Mouse (Mus musculus) heart, postnatal 0 days (tissue): Measurements from ENCODE around the gene Hoxc9. TPM values are rescaled to one million over a fixed set of nuclear protein-coding genes. Genes with fewer than 3 reads are reported as not detected.

Experiments used
- ATAC-seq: fragments of 200-750 bp; cut with Nextera tagmentation; 2 replicates; pipeline ENCODE4 v1.8.0; 2017; ENCODE audit warnings: low read depth, moderate number of reproducible peaks, moderate library complexity; ENCODE audit not compliant: insufficient read depth
- DNase-seq: peaks from one replicate; pipeline ENCODE4 v3.0.0-alpha.2; 2016; ENCODE audit warnings: low spot score
- H3K27ac ChIP-seq: fragments of 300-500 bp; sonication (generic); 2 replicates; pipeline ENCODE4 v1.5.1; 2014; ENCODE audit warnings: low read depth, mild to moderate bottlenecking
- H3K27me3 ChIP-seq: fragments of 300-500 bp; sonication (generic); 2 replicates; pipeline ENCODE4 v1.6.1; 2014; ENCODE audit warnings: low read length, mixed read lengths; ENCODE audit not compliant: control insufficient read depth, insufficient read depth
- H3K36me3 ChIP-seq: fragments of 300-500 bp; sonication (generic); replicated peaks from 2 replicates; pipeline ENCODE4 v1.6.1; 2014; ENCODE audit warnings: low read length, mixed read lengths; ENCODE audit not compliant: control insufficient read depth, insufficient read depth
- H3K4me1 ChIP-seq: fragments of 300-500 bp; sonication (generic); 2 replicates; pipeline ENCODE4 v1.6.1; 2014; ENCODE audit warnings: antibody characterized with exemption; ENCODE audit not compliant: control insufficient read depth, insufficient read depth
- H3K4me2 ChIP-seq: fragments of 300-500 bp; sonication (generic); 2 replicates; pipeline ENCODE4 v1.6.1; 2014; ENCODE audit warnings: low read depth, mild to moderate bottlenecking, low read length, moderate library complexity
- H3K4me3 ChIP-seq: fragments of 300-500 bp; sonication (generic); 2 replicates; pipeline ENCODE4 v1.5.1; 2014; ENCODE audit warnings: low read depth, low read length
- H3K9ac ChIP-seq: fragments of 300-500 bp; sonication (generic); replicated peaks from 2 replicates; pipeline ENCODE4 v1.6.1; 2014; ENCODE audit warnings: low read depth, low read length, mixed read lengths
- H3K9me3 ChIP-seq: fragments of 300-500 bp; sonication (generic); replicated peaks from 2 replicates; pipeline ENCODE4 v1.6.1; 2016; ENCODE audit warnings: low read length; ENCODE audit not compliant: control insufficient read depth
- CTCF ChIP-seq: IDR thresholded peaks from 2 replicates; pipeline ENCODE4 v1.5.1; 2016; ENCODE audit warnings: antibody characterized with exemption, control low read depth, low read depth
- EP300 ChIP-seq: IDR thresholded peaks from 2 replicates; pipeline ENCODE4 v1.6.1; 2016; ENCODE audit warnings: antibody characterized with exemption, low read depth
- WGBS: fragments of 180-500 bp; shearing (Covaris S2); extraction: QIAGEN DNeasy Blood & Tissue Kit; methylation state at CpG from one replicate; pipeline ENCODE4 v1.1.7; 2014; 5-methylcytosine and 5-hydroxymethylcytosine counted together
- polyA plus RNA-seq: library from polyadenylated mRNA; unstranded; fragments of >200 nt; fragmentation: Nextera tagmentation; extraction: Ambion mirVana; gene quantifications from 2 replicates; pipeline ENCODE4 v1.2.1, GENCODE M21; 2015
- total RNA-seq: library from RNA; depleted of rRNA; stranded (reverse); fragments of >200 nt; gene quantifications from 2 replicates; pipeline ENCODE4 v1.2.3, GENCODE M21; 2014; ENCODE audit warnings: low replicate concordance; rRNA removed

Gene Hoxc9
- total RNA-seq (not detected in 2 replicates), polyA plus RNA-seq (not detected in 2 replicates)

DNA sequence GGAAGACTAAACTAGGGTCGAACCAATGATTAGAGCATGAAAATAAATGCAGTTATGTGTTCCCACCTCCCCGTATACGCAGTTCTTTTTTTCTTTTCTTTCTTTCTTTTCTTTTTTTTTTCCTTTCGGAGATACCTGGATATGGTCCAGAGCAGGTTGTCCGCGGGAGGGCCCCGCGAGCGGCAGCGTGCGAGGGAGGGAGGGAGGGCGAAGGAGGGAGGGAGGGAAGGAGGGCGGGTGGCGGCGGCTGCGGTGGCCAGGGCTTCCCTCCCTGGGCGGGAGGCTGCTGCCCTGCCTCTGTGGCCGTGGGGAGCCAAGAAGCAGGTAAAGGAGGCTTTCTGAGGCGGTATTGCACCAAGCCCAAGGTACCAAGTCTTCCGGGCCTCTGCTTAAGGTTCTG, at the start of gene Hoxc9:
Hoxc9 (plus strand) TSS at position 269 of the 400 bp plus-strand sequence.
- Histone ChIP-seq H3K4me2 (peak within 1 kb of the TSS; percentile 47), H3K4me1 (peaks cover 5% of the 10 kb centered on the region; the same call in 1 of the 2 replicates), H3K9ac (no peak within 1 kb of the TSS), H3K4me3 (peak within 1 kb of the TSS; percentile 31), H3K27ac (no peak within 1 kb of the TSS), H3K36me3 (no peaks in the 10 kb centered on the region), H3K27me3 (peaks cover 100% of the 10 kb centered on the region), H3K9me3 (no peaks in the 10 kb centered on the region)
- 2% methylated on average over 14 of the region's 20 CpGs for WGBS
- no peak for TF ChIP-seq CTCF
- no peak for TF ChIP-seq EP300
- ATAC-seq (no peak), DNase-seq (no peak)

DNA sequence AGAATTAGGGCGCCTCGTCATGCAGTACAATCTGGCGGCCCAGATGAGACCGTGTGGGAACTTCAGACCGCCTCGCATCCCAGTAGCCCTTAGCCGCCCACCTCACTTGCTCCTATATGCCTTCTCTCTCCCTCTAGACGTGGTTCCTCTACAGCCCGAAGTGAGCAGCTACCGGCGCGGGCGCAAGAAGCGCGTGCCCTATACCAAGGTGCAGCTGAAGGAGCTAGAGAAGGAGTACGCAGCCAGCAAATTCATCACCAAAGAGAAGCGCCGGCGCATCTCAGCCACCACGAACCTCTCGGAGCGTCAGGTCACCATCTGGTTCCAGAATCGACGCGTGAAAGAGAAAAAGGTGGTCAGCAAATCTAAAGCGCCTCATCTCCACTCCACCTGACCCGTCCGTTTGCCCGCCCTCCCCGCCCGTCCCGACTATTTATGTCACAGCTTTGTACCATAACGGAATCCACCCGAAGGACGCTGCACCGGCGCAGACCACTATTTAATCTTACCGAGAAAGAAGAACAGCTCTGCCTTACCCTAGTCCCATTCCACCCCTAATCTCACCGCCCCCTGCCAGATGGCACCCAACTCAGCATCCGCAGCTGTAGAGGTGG, 49.1 kb upstream of the Hoxc9 start:
- peaks cover 99% of the 10 kb centered on the region for H3K27me3 ChIP-seq
- WGBS: 2% methylated on average over 40 of the region's 40 CpGs
- ATAC-seq: no peak

DNA sequence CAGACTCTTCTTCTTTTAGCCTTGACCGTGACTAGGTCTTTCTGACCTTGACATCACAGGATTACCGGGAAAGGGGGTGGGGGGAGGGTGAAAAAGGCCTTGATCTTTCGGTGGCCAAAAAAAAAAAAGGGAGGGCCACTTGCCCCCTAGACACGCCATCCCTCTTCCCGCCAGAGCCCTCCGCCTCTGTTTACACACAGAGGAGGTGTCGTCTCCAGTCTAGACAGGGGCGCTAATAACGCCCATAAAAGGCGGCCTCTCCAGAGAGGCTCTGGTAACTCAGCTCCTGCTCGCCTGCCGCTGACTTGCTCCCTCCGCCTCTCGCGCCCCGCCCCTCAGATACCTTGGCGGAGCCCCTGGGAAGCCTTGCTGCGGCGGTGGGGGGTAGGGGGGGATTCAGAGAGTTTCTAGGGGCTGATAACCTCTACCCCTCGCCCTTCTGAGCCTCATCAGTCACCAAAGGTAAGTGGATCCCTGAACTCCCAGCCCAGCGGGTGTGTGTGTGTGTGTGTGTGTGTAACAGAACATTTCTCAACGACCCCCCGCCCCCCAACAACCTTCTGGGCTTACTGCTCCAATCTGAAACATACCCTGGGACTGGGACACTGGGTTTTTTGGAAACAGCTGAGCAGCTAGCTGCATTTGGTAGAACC, 44.4 kb upstream of the Hoxc9 start:
- DNase-seq (no peak), ATAC-seq (no peak)
- Histone ChIP-seq H3K4me2 (no peak overlapping the region), H3K36me3 (no peaks in the 10 kb centered on the region), H3K9ac (no peak overlapping the region), H3K27me3 (peaks cover 100% of the 10 kb centered on the region), H3K4me1 (no peaks in the 10 kb centered on the region), H3K9me3 (no peaks in the 10 kb centered on the region), H3K27ac (no peak overlapping the region), H3K4me3 (no peak overlapping the region)
- under 1% methylated on average over 22 of the region's 23 CpGs for WGBS
- TF ChIP-seq CTCF (no peak), EP300 (no peak)

More for the DNA sequence above, 49.1 kb upstream of the Hoxc9 start:
- Histone ChIP-seq H3K4me1 (no peaks in the 10 kb centered on the region), H3K9me3 (no peaks in the 10 kb centered on the region), H3K27ac (no peak overlapping the region), H3K4me3 (no peak overlapping the region), H3K9ac (no peak overlapping the region), H3K36me3 (no peaks in the 10 kb centered on the region), H3K4me2 (no peak overlapping the region)
- TF ChIP-seq EP300 (no peak), CTCF (no peak)
- no peak for DNase-seq

DNA sequence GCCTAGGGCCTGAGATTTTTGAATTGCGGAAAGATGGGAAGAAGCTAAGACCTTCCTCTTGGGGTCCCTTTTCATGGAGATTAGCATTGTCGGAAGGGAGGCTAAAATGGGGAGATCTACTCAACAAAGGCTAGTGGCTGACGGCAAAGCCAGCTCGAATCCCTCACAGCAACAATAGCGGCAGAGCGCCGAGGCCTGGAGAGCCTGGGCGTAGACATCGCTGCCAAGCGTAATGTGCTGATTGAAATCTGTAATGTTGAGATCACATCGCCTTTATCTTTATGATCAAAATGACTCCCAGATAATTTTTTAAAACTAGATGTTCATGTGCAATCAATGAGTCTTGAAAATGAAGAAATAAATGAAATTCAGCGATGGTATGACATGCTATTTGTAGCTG, 41.8 kb upstream of the Hoxc9 start:
- 5% methylated on average over 12 of the region's 12 CpGs for WGBS
- Histone ChIP-seq H3K36me3 (no peaks in the 10 kb centered on the region), H3K9me3 (no peaks in the 10 kb centered on the region), H3K27me3 (peaks cover 100% of the 10 kb centered on the region), H3K4me1 (no peaks in the 10 kb centered on the region), H3K4me2 (no peak overlapping the region), H3K27ac (no peak overlapping the region), H3K9ac (no peak overlapping the region), H3K4me3 (no peak overlapping the region)
- no peak for ATAC-seq
- no peak for TF ChIP-seq CTCF
- no peak for TF ChIP-seq EP300
- no peak for DNase-seq

- Histone ChIP-seq H3K4me3 (no peak overlapping the region; the same call in 1 of the 2 replicates), H3K9ac (no peak overlapping the region), H3K9me3 (no peaks in the 10 kb centered on the region), H3K27me3 (peaks cover 100% of the 10 kb centered on the region), H3K36me3 (no peaks in the 10 kb centered on the region), H3K4me2 (no peak overlapping the region), H3K4me1 (no peaks in the 10 kb centered on the region), H3K27ac (no peak overlapping the region)
- TF ChIP-seq CTCF: no peak
- TF ChIP-seq EP300: no peak
- ATAC-seq (no peak), DNase-seq (no peak)
- WGBS: 2% methylated on average over 26 of the region's 27 CpGs
These were observed 41.3 kb upstream of the Hoxc9 start for GRCm38 (mm10) chr15:102934897-102935296.
